Mouse (Mus musculus) lung, adult 2 months (tissue): ENCODE results near the gene Dnmbp.

Experiments
- CTCF ChIP-seq: fragments of 200-500 bp; IDR thresholded peaks from 2 replicates; pipeline ENCODE4 v1.5.1; 2011; ENCODE audit warnings: mild to moderate bottlenecking, low read length, control low read depth; ENCODE audit not compliant: insufficient read depth
- POLR2A ChIP-seq: fragments of 200-500 bp; IDR thresholded peaks from 2 replicates; pipeline ENCODE4 v1.6.1; 2011; ENCODE audit warnings: low read depth, mild to moderate bottlenecking, control low read depth, low read length, borderline replicate concordance; ENCODE audit errors: extremely low read depth

DNA sequence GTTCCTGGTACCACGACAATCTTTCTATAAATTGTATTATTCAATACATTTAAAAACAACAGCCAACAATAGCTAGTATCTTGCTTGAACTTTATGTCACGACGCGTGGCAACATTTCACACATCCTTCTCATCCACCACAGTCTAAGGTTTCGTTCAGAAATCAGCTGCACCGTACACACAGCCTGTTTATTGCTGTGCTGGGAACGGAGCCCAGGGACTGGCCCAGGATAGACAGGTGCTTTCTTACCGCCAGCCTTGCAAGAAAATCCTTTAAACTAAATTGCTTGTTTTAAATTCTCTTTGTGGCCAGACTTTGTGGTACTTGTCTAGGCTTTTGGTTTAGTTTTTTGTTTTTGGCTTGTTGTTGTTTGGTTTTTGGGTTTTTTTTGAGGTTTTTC lies 62.6 kb downstream of the Dnmbp start:
- TF ChIP-seq CTCF: no peak
- TF ChIP-seq POLR2A: no peak
